Mouse (Mus musculus) urinary bladder, postnatal 4 days (tissue): ENCODE measurements at regions not wholly inside any gene's neighbourhood (a gene's known extent, or its start where the extent isn't known, plus 50 kb on each side); places are given as distances from the start of the nearest gene placed in this dataset.
"Not testable (repeated sequence)": the region's sequence is repeated elsewhere in the genome, so short reads cannot be mapped to it uniquely, and the experiment has no call there.

Experiments
- DNase-seq, 2 experiments: peaks; one replicate each; pipeline ENCODE4 v3.0.0; 2021 to 2022; ENCODE audit warnings: low spot score in 2 of 2

DNA sequence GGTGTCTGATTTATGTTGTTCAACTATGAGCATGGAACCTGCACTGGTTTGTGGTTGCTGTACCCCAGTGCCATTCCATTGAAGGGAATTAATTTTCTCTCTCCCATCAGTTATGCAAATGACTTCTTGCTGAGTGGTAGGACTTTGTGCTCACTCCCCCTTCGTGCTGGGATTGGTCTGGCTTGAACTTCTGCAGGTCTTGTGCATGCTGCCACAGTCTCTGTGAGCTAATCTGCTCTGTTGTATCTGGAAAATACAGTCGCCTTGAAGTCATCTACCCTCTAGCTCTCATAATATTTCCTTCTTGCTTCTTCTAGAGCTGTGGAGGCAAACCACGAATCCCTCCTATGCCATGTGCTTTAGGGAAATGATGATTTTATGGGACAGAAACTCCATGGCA lies 243.6 kb upstream of the Dpp6 start:
- no peak for DNase-seq

DNA sequence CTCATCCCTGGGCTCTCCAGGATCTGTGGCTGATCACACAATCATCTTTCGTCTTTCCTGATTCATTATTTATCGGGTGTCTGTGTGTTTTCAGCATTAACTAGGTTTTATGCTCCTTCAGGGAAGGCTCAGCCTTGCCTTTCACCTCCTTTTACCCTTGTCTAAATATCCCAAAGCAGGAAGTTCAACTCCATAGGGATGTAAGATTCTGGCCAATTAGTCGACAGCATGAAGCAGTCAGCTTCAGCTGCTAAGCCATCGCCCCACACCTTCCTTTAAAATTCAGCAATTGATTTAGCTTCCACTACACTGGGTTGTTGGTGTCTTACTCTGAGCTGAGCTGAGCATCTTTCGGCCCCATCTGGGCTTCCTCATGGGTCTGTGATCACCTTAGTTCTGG lies 230.9 kb upstream of the Dpp6 start:
- no peak for DNase-seq

DNA sequence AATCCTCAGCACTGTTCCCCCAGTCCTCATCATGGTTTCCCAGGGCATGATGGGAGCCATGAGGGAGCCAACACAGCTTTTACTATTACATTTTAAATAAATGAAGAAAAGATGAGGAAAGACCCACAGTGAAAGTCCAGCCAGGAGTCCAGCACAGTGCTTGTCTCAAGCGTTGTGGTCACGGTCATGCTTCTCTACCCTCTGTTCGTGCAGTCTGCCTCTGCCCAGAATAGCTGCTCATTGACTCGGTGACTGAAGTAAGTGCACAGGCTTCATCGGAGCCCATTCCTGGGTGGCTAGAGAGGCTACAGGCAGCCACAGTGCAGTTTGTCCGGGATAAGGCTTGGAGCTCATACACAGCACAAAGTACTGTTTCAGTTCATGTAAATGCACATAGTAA lies 226.1 kb upstream of the Dpp6 start:
- no peak for DNase-seq

DNA sequence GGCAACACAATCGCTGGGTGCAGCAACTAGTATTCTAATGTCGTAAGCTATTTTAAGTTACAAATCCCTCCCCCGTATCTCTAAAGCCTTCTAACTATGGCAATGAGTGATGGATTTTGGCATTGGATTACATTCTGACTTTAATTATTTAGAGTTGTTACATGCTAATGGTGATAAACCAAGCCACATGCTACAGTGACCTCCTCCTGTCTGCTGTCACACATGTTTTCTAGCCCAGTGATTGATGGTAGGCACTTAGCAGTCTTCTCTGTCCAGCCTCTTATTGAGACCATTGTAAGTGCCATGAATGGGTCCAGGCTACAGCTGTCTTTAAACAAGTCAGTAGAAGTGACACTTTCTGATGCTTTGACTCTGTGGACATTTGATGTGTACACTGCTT lies 224.7 kb upstream of the Dpp6 start:
- no peak for DNase-seq

DNA sequence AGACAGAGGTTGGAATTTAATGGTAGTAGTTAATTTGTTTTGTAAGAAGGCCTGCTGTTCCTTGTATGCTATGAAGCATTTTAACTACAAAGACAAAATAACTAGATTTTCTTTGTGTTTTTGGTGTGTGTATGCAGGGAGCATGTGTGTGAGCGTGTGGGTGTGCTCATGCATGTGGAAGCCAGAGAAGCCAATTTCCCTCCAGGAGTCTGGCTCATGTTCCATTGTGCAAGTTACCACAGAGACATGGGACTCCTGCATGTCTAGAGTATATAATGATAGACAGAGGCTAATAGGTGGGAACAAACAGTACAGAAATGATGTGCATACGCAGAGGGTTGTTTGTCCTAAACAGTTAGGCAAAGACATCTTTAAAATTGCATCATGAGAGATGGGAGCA lies 219.0 kb upstream of the Dpp6 start:
- no peak for DNase-seq

DNA sequence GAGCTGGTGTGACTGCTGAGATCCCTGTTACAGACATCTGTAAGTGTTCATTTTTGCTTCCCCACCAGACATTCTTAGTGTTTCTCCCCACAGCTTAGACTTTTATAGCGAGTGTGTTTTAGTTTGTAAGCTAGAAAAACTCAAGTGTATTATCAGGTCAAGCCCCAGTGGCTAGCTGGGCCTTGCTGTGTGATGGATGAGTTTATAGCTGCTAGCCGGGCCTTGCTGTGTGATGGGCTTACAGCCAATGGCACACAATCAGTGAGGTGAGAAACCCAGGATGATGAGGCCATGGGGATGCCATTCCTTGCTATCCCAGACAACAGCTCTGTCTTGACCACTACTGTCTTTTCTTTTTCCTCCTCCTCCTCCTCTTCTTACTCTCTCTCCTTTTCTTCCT lies 197.7 kb upstream of the Dpp6 start:
- no peak for DNase-seq

DNA sequence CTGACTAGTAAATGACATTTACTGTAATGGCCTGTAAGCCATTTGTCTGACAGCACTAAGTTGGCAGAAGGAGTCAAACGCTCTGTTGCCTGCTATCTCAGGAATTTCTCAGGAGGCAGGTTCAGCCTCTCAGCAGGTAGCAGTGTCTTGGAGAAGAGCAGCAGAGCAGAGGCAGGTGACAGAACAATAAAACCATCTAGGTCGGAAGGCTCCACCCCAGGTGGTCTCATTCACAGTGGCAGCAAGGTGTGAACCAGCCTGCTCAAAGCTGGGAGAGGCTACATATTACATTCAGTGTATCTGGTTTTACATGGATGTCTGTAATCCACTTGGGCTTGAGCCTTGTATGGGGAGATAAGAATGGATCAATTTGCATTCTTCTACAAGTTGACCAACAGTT lies 194.9 kb upstream of the Dpp6 start:
- no peak for DNase-seq

DNA sequence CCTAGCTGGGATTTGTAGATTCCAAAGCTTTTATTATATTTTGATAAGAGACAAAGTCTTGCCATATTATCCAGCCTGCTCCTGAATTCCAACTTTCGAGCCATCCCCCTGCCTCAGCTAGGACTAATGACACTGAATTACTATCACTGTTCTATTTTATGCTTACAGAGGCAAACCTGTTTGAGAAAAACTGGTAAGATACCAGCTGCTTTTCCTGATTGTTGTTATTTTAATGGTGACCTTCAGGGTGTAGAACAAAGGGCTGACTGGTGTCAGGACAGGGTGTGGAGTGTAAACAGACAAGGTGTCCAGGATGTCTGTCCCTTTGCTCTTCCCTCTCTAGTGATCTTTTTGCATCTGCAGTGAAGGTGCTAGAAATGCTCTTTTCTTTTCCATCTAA lies 145.5 kb upstream of the Dpp6 start:
- no peak for DNase-seq

DNA sequence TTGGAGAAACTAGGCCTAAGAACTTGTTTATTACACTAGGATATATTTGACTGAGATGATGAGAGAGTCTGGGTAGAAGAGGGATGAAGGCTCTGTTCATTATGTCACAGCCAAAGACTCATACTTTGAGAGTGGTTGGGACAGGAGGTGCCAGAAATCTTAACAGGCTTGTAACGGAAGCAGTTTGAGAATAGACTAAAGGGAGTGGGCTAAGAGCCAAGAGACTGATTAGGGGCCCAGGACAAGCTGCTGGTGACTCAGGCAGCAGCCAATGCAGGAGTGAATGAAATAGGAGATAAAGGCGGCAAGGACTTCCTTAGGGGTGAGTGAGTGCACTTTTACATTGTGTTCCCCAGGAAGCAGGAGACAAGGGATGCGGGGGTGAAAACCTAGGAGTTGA lies 127.2 kb upstream of the Dpp6 start:
- DNase-seq = no peak

DNA sequence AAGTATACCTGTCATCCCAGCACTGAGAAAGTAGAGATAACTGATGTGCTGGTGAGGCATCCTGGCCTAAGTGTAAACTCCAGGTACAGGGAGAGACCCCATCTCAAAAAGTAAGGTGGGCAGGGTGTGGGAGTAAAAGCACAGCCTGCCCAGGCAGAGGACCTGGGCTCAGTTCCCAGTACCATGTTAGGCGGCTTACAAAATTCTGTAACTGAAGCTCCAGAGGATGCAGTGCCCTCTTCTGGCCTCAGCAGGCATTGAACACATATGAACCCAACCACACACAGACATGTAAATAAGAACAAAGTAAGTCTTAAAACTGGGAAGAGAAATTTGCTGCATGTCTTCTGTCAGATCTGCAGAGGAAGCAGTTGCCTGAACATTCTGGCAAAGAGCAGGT lies 125.9 kb upstream of the Dpp6 start:
- no peak for DNase-seq

DNA sequence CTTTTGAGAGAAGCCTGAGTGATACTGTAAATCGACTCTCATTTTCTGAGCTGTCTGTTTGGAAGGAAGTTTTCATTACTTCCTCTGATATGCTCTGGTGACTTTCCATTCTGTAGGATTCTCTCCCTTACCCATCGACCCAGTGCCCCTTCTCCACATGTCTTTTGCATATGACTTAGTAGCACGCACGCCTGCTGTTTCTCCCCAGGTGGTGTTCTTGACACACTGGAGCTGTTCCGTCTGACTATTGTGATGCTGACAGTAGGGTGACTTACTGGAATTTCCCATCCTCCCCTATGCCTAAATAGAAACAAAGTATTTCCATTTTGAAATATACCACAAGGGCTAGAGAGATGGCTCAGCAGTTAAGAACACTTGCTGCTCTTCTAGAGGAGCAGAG lies 125.0 kb upstream of the Dpp6 start:
- no peak for DNase-seq

DNA sequence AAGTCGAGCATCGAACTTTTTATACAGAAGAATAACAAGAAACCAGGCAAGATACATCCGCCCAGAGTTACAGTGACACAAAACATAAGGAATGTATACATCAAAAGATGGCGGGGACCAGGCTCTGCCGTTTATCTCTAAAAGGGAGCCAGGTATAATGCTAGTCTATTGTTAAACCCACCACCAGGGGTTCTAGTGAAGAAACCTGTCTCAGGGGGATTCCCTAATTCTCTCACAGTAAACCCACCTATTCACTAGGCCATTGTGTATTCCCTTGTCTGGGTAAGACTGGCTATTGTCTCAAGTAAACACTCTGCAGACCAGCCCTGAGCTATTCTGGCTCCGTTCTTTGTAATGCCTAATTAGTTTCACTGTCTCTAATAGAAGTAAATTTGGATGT lies 113.4 kb upstream of the Dpp6 start:
- DNase-seq = not testable (repeated sequence)

DNA sequence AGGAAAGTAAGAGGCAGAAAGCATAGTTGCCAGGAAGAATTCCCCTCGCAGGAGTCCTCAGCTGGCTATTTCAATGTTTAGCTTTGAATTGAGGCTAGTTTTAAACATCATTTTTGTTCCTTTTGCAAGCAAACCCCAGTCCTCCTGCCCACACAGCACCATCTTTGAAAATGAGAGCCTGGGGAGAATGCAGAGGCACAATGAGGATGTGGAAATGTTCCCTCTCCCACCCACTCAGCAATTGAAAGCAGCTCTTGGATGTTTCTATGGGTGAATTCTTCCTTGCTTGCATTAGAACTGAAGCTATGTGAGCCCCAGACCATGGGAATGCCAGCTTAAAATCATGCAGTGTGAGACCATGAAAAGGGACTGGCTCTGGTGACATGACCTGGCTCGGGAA lies 109.3 kb upstream of the Dpp6 start:
- no peak for DNase-seq

DNA sequence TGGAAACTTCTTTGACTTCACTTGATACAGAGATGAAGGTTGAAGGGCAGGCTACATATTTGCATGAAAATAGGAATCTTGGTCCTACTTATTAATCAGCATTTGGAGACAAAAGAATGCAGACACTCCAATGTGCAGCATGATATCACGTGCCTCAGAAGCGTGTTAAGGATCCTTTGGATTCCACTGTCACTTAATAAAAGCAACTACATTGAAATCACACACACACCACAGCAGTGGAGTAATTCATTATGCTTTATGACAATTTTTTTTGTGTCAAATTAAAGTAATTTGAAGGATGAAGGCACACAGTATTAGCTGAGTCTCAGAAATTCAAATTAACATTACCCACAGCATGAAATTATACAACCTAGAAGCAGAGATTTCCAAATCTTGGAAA lies 92.5 kb upstream of the Dpp6 start:
- DNase-seq = no peak

DNA sequence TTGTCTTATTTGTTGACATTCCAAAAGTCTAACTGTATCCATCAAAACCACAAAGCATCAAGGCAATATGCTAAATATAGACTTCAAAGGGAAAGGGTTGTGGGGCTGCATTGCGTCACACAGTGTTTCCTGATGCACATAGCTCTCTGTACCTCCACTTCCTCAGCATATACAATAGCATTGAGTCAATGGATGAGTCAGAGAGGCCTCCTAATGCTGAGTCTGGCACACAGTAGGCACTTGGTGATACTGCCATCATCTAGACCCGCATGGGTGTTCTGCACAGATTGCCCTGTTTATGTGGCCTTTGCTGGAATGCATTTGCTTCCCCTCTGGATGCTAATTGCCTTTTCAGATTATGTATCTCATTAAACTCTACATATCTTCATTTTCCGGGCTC lies 91.0 kb upstream of the Dpp6 start:
- DNase-seq = no peak

DNA sequence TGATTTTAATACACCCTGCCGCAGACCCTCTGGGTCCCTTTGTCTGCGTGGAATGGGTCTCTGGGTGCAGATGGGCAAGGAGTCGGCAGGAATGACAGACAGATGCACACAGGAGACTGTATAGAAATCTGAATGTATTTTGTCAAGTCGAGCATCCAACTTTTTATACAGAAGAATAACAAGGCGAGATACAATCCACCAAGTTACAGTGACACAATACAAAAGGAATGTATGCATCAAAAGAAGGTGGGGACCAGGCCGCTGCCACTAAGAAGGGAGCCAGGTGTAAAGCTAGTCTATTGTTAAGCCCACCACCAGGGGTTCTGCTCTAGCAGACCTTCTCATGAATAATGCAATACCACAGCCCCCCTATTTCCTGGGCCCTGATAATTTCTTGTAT lies 65.8 kb upstream of the Dpp6 start:
- DNase-seq = not testable (repeated sequence)

DNA sequence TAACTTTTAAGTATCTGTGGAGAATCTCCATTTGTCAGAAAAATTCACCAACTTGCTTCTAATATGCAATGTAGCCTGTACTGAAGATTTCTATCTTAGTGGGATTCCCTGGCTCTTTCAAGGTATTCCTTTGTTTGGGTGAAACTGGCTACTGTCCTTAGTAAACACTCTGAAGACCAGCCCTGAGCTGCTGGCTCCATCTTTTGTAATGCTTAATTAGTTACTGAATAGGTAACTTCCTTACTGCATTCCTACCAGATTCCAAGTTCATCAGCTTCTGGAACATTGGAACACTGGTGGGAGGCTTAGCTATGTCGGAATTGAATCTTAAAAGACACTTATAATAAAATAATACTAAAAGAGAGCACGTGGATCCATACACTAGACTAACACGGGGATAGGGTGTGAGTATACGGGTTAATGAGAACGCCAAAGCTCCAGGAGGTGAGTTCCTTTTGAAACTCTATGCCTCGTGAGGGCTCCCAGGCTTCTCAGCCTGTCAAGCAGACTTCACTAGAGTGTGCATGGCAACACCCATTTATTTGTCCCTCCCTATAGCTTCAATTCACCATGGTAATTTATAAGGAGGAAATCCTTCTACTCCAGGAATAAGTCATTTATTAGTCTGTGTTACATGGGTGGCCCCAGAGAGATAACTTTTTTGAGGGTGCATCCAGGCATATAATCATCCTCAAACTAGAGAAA lies 65.2 kb upstream of the Dpp6 start:
- not testable (repeated sequence) for DNase-seq

DNA sequence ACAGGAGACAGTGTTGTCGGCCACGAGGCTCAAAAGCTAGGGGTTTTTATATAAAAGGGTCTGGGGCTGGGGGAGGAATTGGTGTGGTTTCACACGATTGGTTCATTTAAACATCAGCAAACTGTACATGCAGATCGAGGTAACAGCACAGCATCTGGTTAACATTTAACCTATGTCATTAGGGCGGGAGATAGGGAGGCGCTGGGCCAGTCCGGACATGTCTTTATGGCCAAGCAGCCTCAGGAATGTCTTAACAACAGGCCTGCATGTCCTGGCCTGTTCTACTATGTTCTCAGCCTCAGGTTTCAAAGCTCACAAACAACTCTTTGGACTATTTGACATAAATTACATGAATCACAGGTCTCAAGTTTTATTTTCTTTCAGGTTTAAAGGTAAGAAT lies 62.9 kb upstream of the Dpp6 start:
- DNase-seq = not testable (repeated sequence)
